Mouse (Mus musculus) cerebellum, adult 8-10 months (tissue): ENCODE data around the gene Gata2.
A peak's percentile ranks its signal among the peaks of the same experiment; 100 is the strongest.

Source experiments
- DNase-seq: peaks from one replicate; pipeline ENCODE4 v3.0.0; 2022

The Gata2 gene

GRCm38 (mm10) chr6:88210182-88210581, 16.5 kb downstream of the Gata2 start:
- DNase-seq = no peak

GRCm38 (mm10) chr6:88215797-88216196, 22.1 kb downstream of the Gata2 start:
- DNase-seq = no peak

GRCm38 (mm10) chr6:88216199-88216598, 22.5 kb downstream of the Gata2 start:
- no peak for DNase-seq

- DNase-seq = no peak
Measured at GRCm38 (mm10) chr6:88219094-88219493, 25.4 kb downstream of the Gata2 start.

- no peak for DNase-seq
Measured at GRCm38 (mm10) chr6:88221968-88222367, 28.3 kb downstream of the Gata2 start, which contains the start of gene Dnajb8. Gene Dnajb8 (plus strand): TSS chr6:88222268.

GRCm38 (mm10) chr6:88226570-88226994, 32.9 kb downstream of the Gata2 start:
- no peak for DNase-seq

GRCm38 (mm10) chr6:88227537-88227936, 33.8 kb downstream of the Gata2 start:
- DNase-seq = no peak

- no peak for DNase-seq
Measured at GRCm38 (mm10) chr6:88229221-88229620, 35.5 kb downstream of the Gata2 start.

GRCm38 (mm10) chr6:88231821-88232220, 38.1 kb downstream of the Gata2 start:
- no peak for DNase-seq

- DNase-seq = no peak
Measured at GRCm38 (mm10) chr6:88232221-88232620, 38.5 kb downstream of the Gata2 start.

- no peak for DNase-seq
Measured at GRCm38 (mm10) chr6:88233996-88234395, 40.3 kb downstream of the Gata2 start.

GRCm38 (mm10) chr6:88235461-88235860, 41.8 kb downstream of the Gata2 start:
- DNase-seq = no peak

- no peak for DNase-seq
Measured at GRCm38 (mm10) chr6:88235983-88236382, 42.3 kb downstream of the Gata2 start.

- DNase-seq = no peak
Measured at GRCm38 (mm10) chr6:88236513-88236912, 42.8 kb downstream of the Gata2 start.

- DNase-seq = peak; percentile 32
Measured at GRCm38 (mm10) chr6:88242604-88243003, 48.9 kb downstream of the Gata2 start.

GRCm38 (mm10) chr6:88249231-88249630, 55.5 kb downstream of the Gata2 start:
- no peak for DNase-seq

- no peak for DNase-seq
Measured at GRCm38 (mm10) chr6:88251396-88251795, 57.7 kb downstream of the Gata2 start.

- no peak for DNase-seq
Measured at GRCm38 (mm10) chr6:88251798-88252478, 58.2 kb downstream of the Gata2 start.

GRCm38 (mm10) chr6:88254082-88254481, 60.4 kb downstream of the Gata2 start:
- DNase-seq = no peak

GRCm38 (mm10) chr6:88255435-88255834, 61.7 kb downstream of the Gata2 start:
- DNase-seq = no peak
